Mouse (Mus musculus): ENCODE measurements around the gene Etnk2.

- TF ChIP-seq CTCF (IDR thresholded peaks at IDR 0.05; ENCODE audit: borderline replicate concordance, extremely low read depth, insufficient read depth, insufficient read length) = no peak
- no peak for TF ChIP-seq POLR2A (IDR thresholded peaks at IDR 0.05; ENCODE audit: borderline replicate concordance, extremely low read depth, insufficient read depth, insufficient read length, poor library complexity, severe bottlenecking)
These were observed 7.9 kb upstream of the Etnk2 start for GRCm38 (mm10) chr1:133355469-133355868.

Data from brain, embryonic 14.5 days (tissue).